Mouse (Mus musculus): ENCODE results near the gene Ak1.
A peak's percentile ranks its signal among the peaks of the same experiment; 100 is the strongest.

Gene Ak1

DNA sequence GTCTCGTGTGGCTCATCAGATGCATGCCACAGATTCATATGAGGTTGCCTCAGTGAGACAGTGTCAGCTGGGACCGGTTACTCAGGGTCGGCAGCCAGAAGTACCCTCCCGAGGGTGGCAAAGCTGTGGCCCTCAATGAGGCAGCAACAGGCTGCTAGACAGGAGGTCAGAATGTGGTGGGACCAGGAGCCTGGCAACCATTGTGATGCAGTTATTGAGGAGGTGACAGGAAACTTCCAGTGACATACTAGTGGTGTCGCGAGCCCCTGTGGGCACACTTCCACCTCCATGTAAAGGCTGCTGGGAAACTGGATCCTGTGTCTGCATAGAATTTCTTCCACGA lies at the start of gene Ak1:
TSS of gene Ak1 (plus strand) at position 242 of the 343 bp plus-strand sequence.
- no peak for DNase-seq

GRCm38 (mm10) chr2:32572196-32572595 lies 49.4 kb upstream of the Ak1 start:
- no peak for DNase-seq

DNA sequence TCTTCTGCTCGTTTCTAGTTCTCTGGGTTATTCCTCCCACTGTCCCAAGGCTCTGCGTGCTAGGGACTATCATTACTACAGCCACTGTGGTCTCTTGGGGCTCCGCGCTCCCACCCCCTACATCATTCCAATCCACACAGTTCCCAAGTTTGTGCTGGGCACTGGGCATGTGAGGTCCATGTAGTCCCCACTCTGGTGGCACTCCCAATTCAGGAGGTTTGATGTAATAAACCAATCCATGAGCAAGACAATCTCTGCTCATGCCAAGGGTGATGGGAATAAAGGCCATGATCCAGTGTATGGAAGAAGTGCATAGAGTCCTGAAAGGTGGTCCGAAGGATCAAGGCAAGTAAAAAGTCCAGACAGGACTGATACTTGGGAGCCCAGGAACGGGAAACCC lies 47.1 kb upstream of the Ak1 start, which contains the start of gene Pip5kl1:
TSS of gene Pip5kl1 (plus strand) at position 301 of the 400 bp plus-strand sequence.
- DNase-seq, result no peak

DNA sequence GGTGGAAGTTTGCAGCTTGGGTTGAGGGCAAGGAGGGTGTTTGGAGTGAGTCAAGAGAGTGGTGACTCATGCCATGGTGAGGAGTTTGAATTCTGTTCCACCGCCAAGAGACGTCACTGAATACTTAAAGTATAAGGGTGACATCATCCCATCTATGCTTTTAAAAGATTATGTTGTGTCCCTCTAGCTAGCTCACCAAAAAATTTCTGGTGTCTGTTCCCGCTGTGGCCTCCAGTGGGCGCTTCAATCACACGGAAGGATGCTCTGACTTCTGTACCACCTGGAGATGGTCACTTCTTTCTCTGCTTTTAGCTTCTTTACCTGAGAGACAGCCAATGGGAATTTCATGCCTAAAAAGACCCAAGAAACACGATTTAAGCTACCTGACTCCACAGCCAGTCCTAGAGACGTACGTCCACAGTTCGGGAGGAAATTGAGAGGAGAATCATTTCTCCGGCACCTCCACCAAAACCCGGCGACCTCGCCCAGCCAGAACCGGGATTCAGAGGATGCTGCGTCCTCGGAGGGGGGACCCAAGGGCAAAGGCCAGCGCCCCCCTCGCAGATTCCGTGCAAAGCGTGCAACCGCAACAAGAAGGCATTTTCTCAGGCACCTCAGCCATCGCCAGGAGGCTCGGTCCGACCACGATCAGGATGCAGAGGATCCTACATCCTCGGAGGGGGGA lies 46.5 kb upstream of the Ak1 start:
- peak; percentile 79 for DNase-seq

DNA sequence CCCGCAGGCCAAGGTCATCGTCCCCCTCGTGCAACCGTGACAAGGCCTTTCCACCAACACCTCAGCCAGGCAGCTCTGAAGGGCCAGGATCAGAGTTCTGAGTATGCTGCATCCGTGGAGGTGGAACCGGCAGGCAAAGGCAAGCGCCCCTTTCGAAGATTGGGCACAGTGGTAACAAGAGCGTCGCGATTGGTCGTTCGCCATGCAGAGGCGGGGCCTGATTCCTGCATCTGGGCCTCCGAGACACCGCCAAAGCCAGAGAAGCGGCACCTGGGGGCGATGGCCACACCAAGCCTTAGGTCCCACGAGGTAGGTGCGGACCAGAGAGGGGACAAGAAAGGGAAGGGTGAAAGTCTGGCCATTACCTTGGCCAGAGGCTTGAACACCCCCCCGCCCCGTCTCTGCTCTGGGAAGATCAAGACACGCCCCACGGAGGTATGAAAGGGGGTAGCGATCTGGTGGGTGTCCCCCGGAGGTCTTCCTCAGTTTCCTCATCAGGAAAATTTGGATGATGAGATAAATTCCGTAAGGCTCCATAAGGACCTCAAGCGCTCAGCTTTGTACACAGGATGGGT lies 45.9 kb upstream of the Ak1 start, which contains the start of gene 9430097D07Rik:
TSS of gene 9430097D07Rik (minus strand) at position 99 of the 575 bp plus-strand sequence.
- peak; percentile 81 for DNase-seq

- DNase-seq, result no peak
Observed at GRCm38 (mm10) chr2:32576532-32576931, 45.0 kb upstream of the Ak1 start.

- DNase-seq, result peak; percentile 53
Observed at GRCm38 (mm10) chr2:32578146-32579046, 43.2 kb upstream of the Ak1 start.

DNA sequence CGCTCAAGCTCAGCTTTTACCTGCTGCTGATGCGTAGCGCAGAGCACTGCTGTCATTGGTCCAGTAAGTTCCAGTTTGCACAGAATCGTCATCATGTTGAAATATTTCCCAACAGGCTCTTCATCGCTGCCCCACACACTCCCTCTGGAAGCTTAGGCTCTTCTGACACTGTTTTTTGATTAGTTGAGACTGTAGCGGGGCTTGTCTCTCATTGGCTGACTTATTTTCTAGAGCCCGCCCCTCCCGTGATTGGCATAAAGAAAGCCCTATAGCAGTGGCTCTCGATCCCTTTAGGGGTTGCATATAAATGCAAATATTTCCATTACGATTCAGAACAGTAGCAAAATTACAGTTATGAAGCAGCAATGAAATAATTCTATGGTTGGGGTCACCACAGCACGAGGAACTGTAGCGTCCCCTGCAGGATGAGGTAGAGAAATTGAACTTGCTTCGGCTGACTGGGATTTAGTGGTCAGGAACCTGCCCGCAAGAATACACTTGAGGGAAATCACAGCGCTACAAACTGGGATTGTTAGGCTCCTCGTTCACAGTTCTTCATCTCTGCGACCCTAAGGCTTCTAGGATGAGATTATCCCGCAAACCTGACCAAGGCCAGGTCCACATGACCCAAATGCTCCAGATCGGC lies 40.0 kb upstream of the Ak1 start:
- DNase-seq, result peak; percentile 55

- DNase-seq, result peak; percentile 80
Observed at GRCm38 (mm10) chr2:32582830-32583799, 38.4 kb upstream of the Ak1 start.

DNA sequence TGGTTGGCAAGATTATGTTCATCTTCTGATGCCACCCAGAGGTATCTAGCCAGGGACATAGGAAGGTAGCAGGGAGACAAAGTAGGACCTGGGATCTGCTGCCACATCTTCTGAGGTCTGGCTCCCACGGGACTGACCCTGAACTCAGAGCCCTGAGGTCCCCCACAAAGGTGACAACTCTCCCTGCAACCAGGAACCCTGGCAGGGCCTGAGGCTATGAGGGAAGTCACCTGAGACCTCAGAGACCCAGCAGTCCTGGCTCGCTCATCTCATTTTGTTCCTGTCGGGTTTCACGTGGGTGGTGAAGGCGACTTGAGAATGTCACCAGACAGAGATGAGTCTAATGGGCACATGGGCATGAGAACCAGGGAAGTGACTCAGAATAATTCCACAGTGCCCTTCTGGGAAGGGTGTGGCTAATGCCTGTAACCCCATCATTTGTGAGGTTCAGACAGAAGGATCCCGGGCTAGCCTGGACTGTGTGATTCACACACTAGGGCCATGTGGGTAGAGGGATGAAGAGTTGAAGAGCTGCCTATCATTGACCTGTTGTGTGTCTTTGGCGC lies 36.3 kb upstream of the Ak1 start:
- DNase-seq, result no peak

DNA sequence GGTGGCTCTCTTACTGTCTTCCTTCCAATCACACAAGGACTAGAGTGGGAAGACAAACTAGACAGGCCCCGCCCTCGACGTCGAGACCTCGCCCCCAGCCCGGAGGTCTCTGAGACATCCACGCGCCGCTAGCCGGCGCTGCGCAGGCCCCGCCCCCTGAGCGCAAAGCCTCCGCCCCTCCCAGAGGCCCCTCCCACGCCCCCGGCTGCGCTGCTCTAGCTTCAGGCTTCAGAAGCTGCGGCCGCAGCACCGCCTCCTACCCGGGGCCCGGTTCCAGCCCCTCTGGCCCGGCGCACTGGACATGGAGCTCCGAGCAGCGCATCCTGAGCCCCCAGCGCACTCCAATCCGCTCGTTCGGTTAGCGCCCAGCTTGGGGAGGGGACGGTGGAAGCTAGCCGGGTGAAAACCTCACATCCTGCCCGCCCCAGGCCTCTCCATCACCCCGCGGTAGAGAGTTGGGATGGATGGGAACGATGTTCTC lies 34.6 kb upstream of the Ak1 start, which contains the start of gene St6galnac4:
TSS of gene St6galnac4 (plus strand) at position 225 of the 481 bp plus-strand sequence.
- peak; percentile 97 for DNase-seq

- DNase-seq, result peak; percentile 57
Observed at GRCm38 (mm10) chr2:32587731-32588321, 33.7 kb upstream of the Ak1 start.

DNA sequence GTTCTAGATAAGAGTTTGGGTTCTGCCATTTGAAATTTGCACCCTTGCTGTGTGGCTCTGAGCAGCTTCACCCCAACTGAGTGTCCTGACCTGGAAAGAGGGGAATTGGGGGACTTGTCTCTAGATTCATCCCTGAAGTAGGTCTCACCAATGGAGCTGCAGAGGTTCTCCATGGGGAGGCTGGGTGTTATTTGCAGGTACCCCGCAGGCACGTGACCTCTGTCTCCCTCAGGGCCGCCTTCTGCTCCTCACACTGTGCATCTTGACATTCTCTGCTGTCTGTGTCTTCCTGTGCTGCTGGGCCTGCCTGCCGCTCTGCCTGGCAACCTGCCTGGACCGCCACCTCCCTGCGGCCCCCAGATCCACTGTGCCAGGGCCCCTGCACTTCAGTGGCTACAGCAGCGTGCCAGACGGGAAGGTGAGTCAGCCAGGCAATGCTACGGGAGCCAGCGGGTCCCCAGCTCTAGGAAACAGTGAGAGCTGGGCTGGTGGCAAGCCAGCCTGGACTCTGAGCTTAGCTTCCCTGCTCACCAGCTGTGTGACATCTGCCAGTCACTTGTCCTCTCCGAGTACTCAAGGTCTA lies 32.3 kb upstream of the Ak1 start:
- no peak for DNase-seq

- DNase-seq, result no peak
Observed at GRCm38 (mm10) chr2:32590224-32590623, 31.3 kb upstream of the Ak1 start.

DNA sequence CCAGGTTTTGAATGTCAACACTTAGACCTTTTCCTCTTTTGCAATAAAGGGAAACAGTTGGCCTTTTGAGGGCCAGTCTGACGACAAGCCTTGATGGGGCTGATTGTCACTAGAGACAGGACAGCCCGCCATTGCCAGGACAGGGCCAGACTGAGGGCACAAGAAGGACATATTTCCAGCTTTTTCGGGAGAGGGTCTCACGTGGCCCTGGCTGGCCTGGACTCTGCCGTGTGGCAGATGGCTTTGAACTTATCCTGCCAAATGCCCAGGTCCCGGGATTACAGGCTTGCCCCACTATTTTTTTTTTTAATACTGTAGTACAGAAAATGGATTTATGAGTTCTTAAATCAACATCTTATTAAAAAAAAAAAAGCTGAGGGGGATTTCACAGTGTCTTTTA lies 30.3 kb upstream of the Ak1 start:
- DNase-seq, result no peak

- DNase-seq, result no peak
Observed at GRCm38 (mm10) chr2:32596725-32597124, 24.8 kb upstream of the Ak1 start.

DNA sequence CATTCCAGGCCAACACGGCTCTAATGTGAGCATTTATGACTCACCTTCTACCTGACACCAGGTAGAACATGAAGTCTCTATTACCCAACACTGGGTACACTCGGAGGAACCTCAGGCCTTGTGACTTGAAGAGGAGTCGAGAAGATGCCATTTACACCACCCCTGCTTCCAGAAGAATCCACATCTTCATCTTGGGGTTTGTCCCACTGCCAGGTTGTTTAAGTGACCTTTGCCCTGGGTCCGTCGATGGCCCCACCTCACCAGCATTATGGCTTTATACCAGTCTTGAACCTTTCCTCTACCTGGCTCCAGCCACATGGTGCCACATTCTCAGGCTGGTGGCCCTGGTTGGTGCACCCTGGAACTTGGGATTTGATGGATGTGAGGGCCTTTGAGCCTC lies 24.3 kb upstream of the Ak1 start:
- no peak for DNase-seq

GRCm38 (mm10) chr2:32597699-32598098 lies 23.9 kb upstream of the Ak1 start:
- DNase-seq, result no peak

GRCm38 (mm10) chr2:32598506-32598905 lies 23.1 kb upstream of the Ak1 start:
- DNase-seq, result no peak

GRCm38 (mm10) chr2:32599409-32599808 lies 22.1 kb upstream of the Ak1 start, which contains the start of gene St6galnac6:
Gene St6galnac6, plus strand, starts transcription at chr2:32599709.
- DNase-seq, result no peak
